Mouse (Mus musculus) lung, postnatal 36 days (tissue): ENCODE data around the gene Hsdl1.

ENCODE experiments used
- DNase-seq: peaks from one replicate; pipeline ENCODE4 v3.0.0; 2022; ENCODE audit warnings: mixed read lengths

Gene Hsdl1

GRCm38 (mm10) chr8:119574437-119575365 is at the start of gene Hsdl1, which contains the start of gene Dnaaf1:
Gene Hsdl1 (minus strand): TSS chr8:119575183.
Gene Dnaaf1 (plus strand): TSS chr8:119575235.
- peak; percentile 96 for DNase-seq

- DNase-seq = no peak
These were observed 48.8 kb upstream of the Hsdl1 start for GRCm38 (mm10) chr8:119623744-119624143.

GRCm38 (mm10) chr8:119623061-119623460 is 48.1 kb upstream of the Hsdl1 start:
- no peak for DNase-seq

GRCm38 (mm10) chr8:119622555-119622954 is 47.6 kb upstream of the Hsdl1 start:
- DNase-seq = no peak

GRCm38 (mm10) chr8:119620848-119621465 is 46.0 kb upstream of the Hsdl1 start:
- DNase-seq = no peak

- no peak for DNase-seq
These were observed 45.3 kb upstream of the Hsdl1 start for GRCm38 (mm10) chr8:119620116-119620840.

GRCm38 (mm10) chr8:119618887-119619286 is 43.9 kb upstream of the Hsdl1 start:
- DNase-seq = no peak

GRCm38 (mm10) chr8:119617586-119617985 is 42.6 kb upstream of the Hsdl1 start:
- no peak for DNase-seq

GRCm38 (mm10) chr8:119616811-119617210 is 41.8 kb upstream of the Hsdl1 start:
- DNase-seq = no peak

- DNase-seq = no peak
These were observed 41.4 kb upstream of the Hsdl1 start for GRCm38 (mm10) chr8:119616358-119616757.

- no peak for DNase-seq
These were observed 40.1 kb upstream of the Hsdl1 start for GRCm38 (mm10) chr8:119615096-119615495.

GRCm38 (mm10) chr8:119612471-119612870 is 37.5 kb upstream of the Hsdl1 start, which contains the start of gene Adad2:
Gene Adad2 (plus strand): TSS chr8:119612747.
- no peak for DNase-seq

- DNase-seq = peak; percentile 23
These were observed 31.2 kb upstream of the Hsdl1 start for GRCm38 (mm10) chr8:119606224-119606623.

GRCm38 (mm10) chr8:119604996-119605395 is 30.0 kb upstream of the Hsdl1 start, which contains the start of gene Taf1c:
Gene Taf1c (minus strand): TSS chr8:119605222.
- peak; percentile 98 for DNase-seq

GRCm38 (mm10) chr8:119604398-119604803 is 29.4 kb upstream of the Hsdl1 start:
- no peak for DNase-seq

GRCm38 (mm10) chr8:119603771-119604170 is 28.8 kb upstream of the Hsdl1 start:
- no peak for DNase-seq

- no peak for DNase-seq
These were observed 16.5 kb upstream of the Hsdl1 start for GRCm38 (mm10) chr8:119591456-119591855.

- no peak for DNase-seq
These were observed 15.4 kb upstream of the Hsdl1 start for GRCm38 (mm10) chr8:119590348-119590747.

GRCm38 (mm10) chr8:119588844-119589243 is 13.9 kb upstream of the Hsdl1 start:
- DNase-seq = no peak

GRCm38 (mm10) chr8:119588321-119588720 is 13.3 kb upstream of the Hsdl1 start:
- no peak for DNase-seq

GRCm38 (mm10) chr8:119585901-119586300 is 10.9 kb upstream of the Hsdl1 start:
- DNase-seq = peak; percentile 10

GRCm38 (mm10) chr8:119580441-119581161 is 5.6 kb upstream of the Hsdl1 start:
- no peak for DNase-seq
